Mouse (Mus musculus): ENCODE data around the gene Tmem212.

- TF ChIP-seq GATA1 (IDR thresholded peaks at IDR 0.05; ENCODE audit: borderline replicate concordance, low read length) (no peak), FLI1 (IDR thresholded peaks at IDR 0.05; ENCODE audit: low read length) (no peak)
These were observed 27.5 kb downstream of the Tmem212 start for GRCm38 (mm10) chr3:27868681-27869080.

All from megakaryocyte, embryonic 14.5 days (primary cell).